Mouse (Mus musculus) lung, postnatal 0 days (tissue): Measurements from ENCODE around the gene Akna. TPM values are rescaled to one million over a fixed set of nuclear protein-coding genes. Genes with fewer than 3 reads are reported as not detected.

ENCODE experiments used
- ATAC-seq: fragments of 200-750 bp; cut with Nextera tagmentation; 2 replicates; pipeline ENCODE4 v1.8.0; 2017; ENCODE audit warnings: moderate library complexity
- DNase-seq: peaks from one replicate; pipeline ENCODE4 v3.0.0-alpha.2; 2016; ENCODE audit warnings: low spot score
- H3K27ac ChIP-seq: fragments of 300-500 bp; sonication (generic); 2 replicates; pipeline ENCODE4 v1.5.1; 2014; ENCODE audit warnings: antibody characterized with exemption, mild to moderate bottlenecking, low read length, mixed read lengths
- H3K27me3 ChIP-seq: fragments of 300-500 bp; sonication (generic); replicated peaks from 2 replicates; pipeline ENCODE4 v1.6.1; 2014; ENCODE audit warnings: low read length, mixed read lengths; ENCODE audit not compliant: insufficient read depth
- H3K36me3 ChIP-seq: fragments of 300-500 bp; sonication (generic); 2 replicates; pipeline ENCODE4 v1.6.1; 2014; ENCODE audit warnings: low read length, mixed read lengths; ENCODE audit not compliant: insufficient read depth
- H3K4me1 ChIP-seq: fragments of 300-500 bp; sonication (generic); 2 replicates; pipeline ENCODE4 v1.6.1; 2014; ENCODE audit warnings: antibody characterized with exemption, low read depth, low read length, mixed read lengths; ENCODE audit not compliant: insufficient read depth
- H3K4me2 ChIP-seq: fragments of 300-500 bp; sonication (generic); replicated peaks from 2 replicates; pipeline ENCODE4 v1.6.1; 2014; ENCODE audit warnings: low read depth, mild to moderate bottlenecking, low read length, moderate library complexity, mixed read lengths
- H3K4me3 ChIP-seq: fragments of 300-500 bp; sonication (generic); 2 replicates; pipeline ENCODE4 v1.5.1; 2014; ENCODE audit warnings: low read depth, low read length
- H3K9ac ChIP-seq: fragments of 300-500 bp; sonication (generic); replicated peaks from 2 replicates; pipeline ENCODE4 v1.6.1; 2014; ENCODE audit warnings: low read depth, mild to moderate bottlenecking
- H3K9me3 ChIP-seq: fragments of 300-500 bp; sonication (generic); 2 replicates; pipeline ENCODE4 v1.6.1; 2016; ENCODE audit warnings: low read length, mixed read lengths
- CTCF ChIP-seq: IDR thresholded peaks from 2 replicates; pipeline ENCODE4 v1.5.1; 2016; ENCODE audit warnings: antibody characterized with exemption, mild to moderate bottlenecking
- EP300 ChIP-seq: IDR thresholded peaks from 2 replicates; pipeline ENCODE4 v1.6.1; 2016; ENCODE audit warnings: antibody characterized with exemption, mild to moderate bottlenecking, control low read depth
- WGBS: fragments of 180-500 bp; shearing (Covaris S2); extraction: QIAGEN DNeasy Blood & Tissue Kit; methylation state at CpG from one replicate; pipeline ENCODE4 v1.1.7; 2014; 5-methylcytosine and 5-hydroxymethylcytosine counted together
- polyA plus RNA-seq: library from polyadenylated mRNA; unstranded; fragments of >200 nt; fragmentation: Nextera tagmentation; extraction: Ambion mirVana; gene quantifications from 2 replicates; pipeline ENCODE4 v1.2.1, GENCODE M21; 2015

The Akna gene
- polyA plus RNA-seq = 5.7 and 6.4 TPM in 2 replicates

DNA sequence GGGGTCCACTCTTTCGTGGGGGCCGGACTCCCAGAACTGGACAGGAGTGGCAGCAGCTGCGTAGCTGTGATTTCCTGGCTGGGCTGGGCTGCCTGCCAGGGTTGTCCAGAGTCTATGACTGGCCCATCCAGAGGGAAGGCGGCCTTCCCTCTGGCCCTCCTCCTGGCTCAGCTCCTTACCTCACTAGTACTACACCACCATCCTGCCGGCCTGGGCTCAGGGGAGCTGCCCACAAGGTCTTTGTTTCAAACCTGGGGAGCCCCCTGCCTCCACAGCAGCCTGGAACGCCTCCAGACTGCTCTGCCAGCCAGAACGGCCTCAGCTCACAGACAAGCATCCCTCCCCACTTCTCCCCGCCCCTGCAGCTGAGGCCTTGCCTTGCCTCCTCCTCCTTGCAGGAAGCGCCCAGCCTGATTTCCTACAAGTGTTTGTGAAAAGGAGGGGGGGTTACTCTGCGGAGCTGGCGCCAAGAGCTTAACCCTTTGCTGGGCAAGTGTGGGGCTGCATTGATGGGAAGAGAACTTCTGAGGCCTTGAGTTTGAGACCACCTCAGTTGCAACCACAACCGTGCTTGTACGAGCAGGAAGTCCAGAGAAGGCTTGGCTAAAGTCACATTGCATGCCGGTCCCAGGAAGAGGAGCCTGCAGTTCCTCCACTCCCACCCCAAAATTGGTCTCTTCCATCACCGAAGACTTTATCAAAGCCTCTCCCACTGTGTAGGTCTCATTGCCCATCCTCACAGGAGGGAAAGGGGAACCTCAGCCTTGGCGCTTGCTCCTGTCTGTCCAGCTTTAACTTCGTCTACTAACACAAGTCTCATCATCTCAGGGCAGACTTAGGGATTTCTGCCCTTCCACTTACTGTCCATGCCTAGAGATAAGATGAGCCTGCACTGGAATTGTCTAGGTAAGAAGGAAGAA lies at the start of gene Akna:
TSS of gene Akna (minus strand) at position 315 of the 920 bp plus-strand sequence.
- Histone ChIP-seq H3K36me3 (no peaks in the 10 kb centered on the region), H3K9me3 (no peaks in the 10 kb centered on the region), H3K9ac (peak within 1 kb of the TSS; percentile 37), H3K4me2 (peak within 1 kb of the TSS; percentile 61), H3K27me3 (no peaks in the 10 kb centered on the region), H3K4me1 (peaks cover 20% of the 10 kb centered on the region), H3K4me3 (peak within 1 kb of the TSS; percentile 36), H3K27ac (peak within 1 kb of the TSS; percentile 94)
- TF ChIP-seq EP300 (0 out of 2 replicates have a peak, but pooled peaks have one; percentile 29), CTCF (no peak)
- DNase-seq (peak; percentile 98), ATAC-seq (peak; percentile 91)
- 1% methylated on average over 17 of the region's 17 CpGs for WGBS

DNA sequence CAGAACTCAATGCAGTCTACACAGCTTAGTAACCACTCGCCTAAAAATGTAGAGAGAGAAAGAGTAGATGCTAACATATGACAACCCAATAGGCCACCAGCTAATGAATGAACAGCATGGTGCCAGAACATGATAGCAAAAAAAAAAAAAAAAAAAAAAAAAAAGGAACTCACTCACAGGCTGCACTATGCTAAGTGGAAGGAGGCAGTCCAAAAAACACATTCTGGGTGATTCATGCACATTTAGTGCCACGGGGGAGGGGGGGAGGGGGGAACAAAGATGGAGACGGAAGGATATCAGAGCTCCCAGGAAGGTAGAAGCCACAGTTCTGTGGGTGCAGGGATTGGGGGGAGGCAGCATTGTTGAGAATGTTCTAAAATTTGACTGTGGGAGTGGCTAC lies 49.4 kb upstream of the Akna start:
- H3K4me1 ChIP-seq = no peaks in the 10 kb centered on the region
- no peak overlapping the region for H3K9ac ChIP-seq
- DNase-seq (no peak), ATAC-seq (no peak)
- H3K36me3 ChIP-seq = no peaks in the 10 kb centered on the region
- no peaks in the 10 kb centered on the region for H3K9me3 ChIP-seq
- H3K4me3 ChIP-seq = no peak overlapping the region
- no peak overlapping the region for H3K4me2 ChIP-seq
- WGBS = 67% methylated on average over 3 of the region's 3 CpGs
- H3K27me3 ChIP-seq = no peaks in the 10 kb centered on the region
- H3K27ac ChIP-seq = no peak overlapping the region
- TF ChIP-seq CTCF (no peak), EP300 (no peak)

DNA sequence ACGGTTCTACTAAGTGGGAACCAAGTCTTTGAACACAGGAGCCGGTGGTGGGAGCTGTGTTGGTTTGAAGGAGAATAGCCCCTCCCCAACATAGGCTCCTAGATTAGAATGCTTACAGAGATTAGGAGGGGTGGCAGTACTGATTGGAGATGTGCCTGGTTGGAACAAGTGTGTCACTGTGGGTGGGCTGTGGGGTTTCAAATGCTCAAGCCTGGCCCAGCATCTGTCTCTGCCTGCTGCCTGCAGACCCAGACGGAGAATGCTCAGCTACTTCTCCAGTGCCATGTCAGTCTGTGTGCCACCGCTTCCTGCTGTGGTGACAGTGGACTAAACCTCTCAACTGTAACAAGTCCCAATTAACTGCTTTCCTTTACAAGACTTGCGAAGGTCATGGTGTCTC lies 47.4 kb upstream of the Akna start:
- Histone ChIP-seq H3K9me3 (no peaks in the 10 kb centered on the region), H3K4me2 (no peak overlapping the region), H3K9ac (no peak overlapping the region), H3K36me3 (no peaks in the 10 kb centered on the region), H3K27me3 (no peaks in the 10 kb centered on the region), H3K27ac (no peak overlapping the region), H3K4me3 (no peak overlapping the region), H3K4me1 (no peaks in the 10 kb centered on the region)
- TF ChIP-seq EP300 = no peak
- TF ChIP-seq CTCF = no peak
- ATAC-seq (no peak), DNase-seq (no peak)
- 79% methylated on average over 5 of the region's 5 CpGs for WGBS

DNA sequence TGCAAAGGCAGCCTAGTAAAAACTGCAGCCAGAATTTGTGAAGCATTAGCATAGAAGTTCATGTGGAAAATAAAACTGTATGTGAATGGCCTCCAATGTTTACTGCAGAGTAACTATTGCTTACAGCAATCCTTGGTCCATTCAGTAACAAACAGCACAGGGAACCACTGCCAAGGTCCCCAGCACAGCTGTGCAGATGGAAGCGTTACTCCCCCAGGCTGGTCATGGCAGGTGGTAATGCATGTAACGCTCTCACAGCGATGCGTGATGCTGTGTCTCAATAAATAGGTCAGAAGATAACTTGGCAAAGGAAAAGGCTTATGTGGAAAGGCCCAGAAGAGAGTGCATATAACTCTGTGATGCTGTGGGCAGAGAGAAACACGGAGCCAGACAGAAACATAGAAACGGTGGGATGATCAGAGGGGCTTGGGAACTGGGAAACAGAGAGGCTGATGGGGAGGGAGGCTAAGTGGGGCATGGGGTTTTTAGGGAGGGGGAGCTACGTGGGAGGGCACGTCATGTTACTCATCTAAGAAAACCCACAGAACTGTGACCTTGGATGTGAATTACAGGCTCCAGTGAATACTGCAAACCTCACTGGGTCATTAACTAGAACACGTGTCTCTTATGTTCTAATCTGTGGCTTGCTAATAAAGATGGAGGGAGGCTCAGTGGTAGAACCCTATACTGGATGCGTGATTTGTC lies 41.4 kb upstream of the Akna start:
- no peaks in the 10 kb centered on the region for H3K9me3 ChIP-seq
- no peak overlapping the region for H3K27ac ChIP-seq
- WGBS = 84% methylated on average over 10 of the region's 10 CpGs
- H3K4me1 ChIP-seq = no peaks in the 10 kb centered on the region
- no peak overlapping the region for H3K4me3 ChIP-seq
- no peaks in the 10 kb centered on the region for H3K36me3 ChIP-seq
- TF ChIP-seq CTCF (no peak), EP300 (no peak)
- H3K27me3 ChIP-seq = no peaks in the 10 kb centered on the region
- H3K4me2 ChIP-seq = no peak overlapping the region
- no peak overlapping the region for H3K9ac ChIP-seq
- DNase-seq (no peak), ATAC-seq (no peak)

DNA sequence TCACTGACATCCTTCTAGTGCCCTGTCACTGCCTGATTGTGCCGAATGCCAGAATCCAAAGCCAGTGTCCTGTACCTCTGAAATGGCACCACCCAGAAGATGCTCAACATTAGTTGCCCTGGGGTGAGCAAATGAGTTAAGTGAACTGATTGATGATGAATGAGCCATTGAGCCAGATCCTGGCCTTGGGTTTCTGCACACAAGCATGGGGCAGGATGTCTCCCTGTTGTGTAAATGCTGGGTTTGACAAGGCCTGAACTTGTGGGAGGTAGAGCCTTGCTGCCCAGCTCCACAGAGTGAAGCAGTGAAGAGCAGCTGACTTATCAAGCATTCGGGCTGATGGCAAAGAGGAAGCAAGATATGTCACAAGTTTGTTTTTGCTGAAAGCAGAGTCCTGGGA lies 39.9 kb upstream of the Akna start:
- Histone ChIP-seq H3K27me3 (no peaks in the 10 kb centered on the region), H3K4me3 (no peak overlapping the region), H3K9ac (no peak overlapping the region), H3K27ac (no peak overlapping the region), H3K4me2 (no peak overlapping the region), H3K36me3 (no peaks in the 10 kb centered on the region), H3K4me1 (no peaks in the 10 kb centered on the region), H3K9me3 (no peaks in the 10 kb centered on the region)
- DNase-seq (no peak), ATAC-seq (no peak)
- TF ChIP-seq CTCF = no peak
- TF ChIP-seq EP300 = no peak
- 86% methylated on average over 2 of the region's 2 CpGs for WGBS

DNA sequence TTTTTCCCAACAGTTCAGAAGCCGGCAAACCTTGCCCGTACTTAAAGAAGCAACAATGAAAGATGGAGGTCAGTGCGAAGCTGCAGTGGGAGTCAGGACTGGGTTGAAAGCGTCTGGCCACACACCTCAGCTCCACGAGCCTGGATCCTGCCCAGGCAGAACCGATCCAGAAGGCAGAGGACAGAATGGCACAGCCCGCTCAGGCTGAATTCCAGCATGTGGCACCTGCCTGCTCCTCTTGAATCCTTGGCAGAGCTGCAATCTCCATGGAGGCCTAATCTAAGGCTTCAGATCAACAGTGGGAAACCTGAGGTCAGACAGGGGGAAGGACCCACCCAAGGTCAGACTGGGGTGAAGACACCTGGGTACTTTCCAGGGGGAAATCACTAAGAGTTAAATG lies 38.5 kb upstream of the Akna start:
- H3K27ac ChIP-seq = no peak overlapping the region
- no peak for TF ChIP-seq EP300
- no peak for TF ChIP-seq CTCF
- no peak for DNase-seq
- H3K9ac ChIP-seq = no peak overlapping the region
- no peaks in the 10 kb centered on the region for H3K9me3 ChIP-seq
- no peak for ATAC-seq
- H3K4me2 ChIP-seq = no peak overlapping the region
- H3K4me3 ChIP-seq = no peak overlapping the region
- no peaks in the 10 kb centered on the region; the same call in 1 of the 2 replicates for H3K4me1 ChIP-seq
- H3K36me3 ChIP-seq = no peaks in the 10 kb centered on the region
- WGBS = 95% methylated on average over 7 of the region's 7 CpGs
- H3K27me3 ChIP-seq = no peaks in the 10 kb centered on the region
